Mouse (Mus musculus) heart, embryonic 10.5 days (tissue): Measurements from ENCODE around the gene Naa80. TPM values are rescaled to one million over a fixed set of nuclear protein-coding genes. Genes with fewer than 3 reads are reported as not detected.
A peak's percentile ranks its signal among the peaks of the same experiment; 100 is the strongest.
"Not testable (repeated sequence)": the region's sequence is repeated elsewhere in the genome, so short reads cannot be mapped to it uniquely, and the experiment has no call there.

Experiments used
- DNase-seq: peaks from one replicate; pipeline ENCODE4 v3.0.0-alpha.2; 2017; ENCODE audit warnings: low spot score
- H3K27ac ChIP-seq: fragments of 300-500 bp; sonication (generic); 2 replicates; pipeline ENCODE4 v1.5.1; 2016; ENCODE audit warnings: mild to moderate bottlenecking
- H3K27me3 ChIP-seq: fragments of 300-500 bp; sonication (generic); 2 replicates; pipeline ENCODE4 v1.6.1; 2016; ENCODE audit warnings: mild to moderate bottlenecking; ENCODE audit not compliant: poor library complexity, insufficient read depth, severe bottlenecking
- H3K36me3 ChIP-seq: fragments of 300-500 bp; sonication (generic); 2 replicates; pipeline ENCODE4 v1.6.1; 2016; ENCODE audit warnings: mild to moderate bottlenecking, moderate library complexity
- H3K4me1 ChIP-seq: fragments of 300-500 bp; sonication (generic); 2 replicates; pipeline ENCODE4 v1.6.1; 2016; ENCODE audit warnings: mild to moderate bottlenecking
- H3K4me3 ChIP-seq: fragments of 300-500 bp; sonication (generic); 2 replicates; pipeline ENCODE4 v1.5.1; 2016; ENCODE audit warnings: mild to moderate bottlenecking, moderate library complexity
- H3K9me3 ChIP-seq: fragments of 300-500 bp; sonication (generic); 2 replicates; pipeline ENCODE4 v1.6.1; 2016; ENCODE audit warnings: mild to moderate bottlenecking, moderate library complexity
- WGBS: fragments of 180-500 bp; shearing (Covaris S2); methylation state at CpG from one replicate; pipeline ENCODE4 v1.1.7; 2016; 5-methylcytosine and 5-hydroxymethylcytosine counted together
- polyA plus RNA-seq: library from polyadenylated mRNA; unstranded; fragments of >200 nt; fragmentation: Nextera tagmentation; extraction: Ambion mirVana; gene quantifications from 2 replicates; pipeline ENCODE4 v1.2.1, GENCODE M21; 2016

Gene Naa80
- polyA plus RNA-seq, 1 experiment from 2014 or later, result 15.3 TPM

GRCm38 (mm10) chr9:107553541-107554318 lies 25.0 kb upstream of the Naa80 start:
- Histone ChIP-seq H3K27me3 (peaks cover 38% of the 10 kb centered on the region), H3K4me3 (peak overlapping the region; percentile 84), H3K36me3 (peaks cover 24% of the 10 kb centered on the region), H3K27ac (peak overlapping the region; percentile 96), H3K4me1 (peaks cover 62% of the 10 kb centered on the region), H3K9me3 (no peaks in the 10 kb centered on the region)
- DNase-seq, result no peak
- 8% methylated on average over 37 of the region's 37 CpGs for WGBS

- H3K27me3 ChIP-seq, result peaks cover 32% of the 10 kb centered on the region
- no peaks in the 10 kb centered on the region for H3K9me3 ChIP-seq
- DNase-seq, result peak; percentile 99
- peak overlapping the region; percentile 96 for H3K27ac ChIP-seq
- H3K4me3 ChIP-seq, result peak overlapping the region; percentile 84
- peaks cover 31% of the 10 kb centered on the region for H3K36me3 ChIP-seq
- H3K4me1 ChIP-seq, result peaks cover 62% of the 10 kb centered on the region
- 0% methylated on average over 53 of the region's 53 CpGs for WGBS
These were observed 24.3 kb upstream of the Naa80 start for GRCm38 (mm10) chr9:107554319-107554825.

- under 1% methylated on average over 23 of the region's 23 CpGs for WGBS
- H3K36me3 ChIP-seq, result peaks cover 37% of the 10 kb centered on the region
- peak overlapping the region; percentile 96 for H3K27ac ChIP-seq
- no peaks in the 10 kb centered on the region for H3K9me3 ChIP-seq
- DNase-seq, result peak; percentile 87
- H3K27me3 ChIP-seq, result peaks cover 25% of the 10 kb centered on the region
- H3K4me1 ChIP-seq, result peaks cover 56% of the 10 kb centered on the region
- H3K4me3 ChIP-seq, result peak overlapping the region; percentile 84
These were observed 23.6 kb upstream of the Naa80 start for GRCm38 (mm10) chr9:107555031-107555457.

- Histone ChIP-seq H3K4me1 (peaks cover 50% of the 10 kb centered on the region), H3K36me3 (peaks cover 44% of the 10 kb centered on the region), H3K27ac (peak overlapping the region; percentile 96), H3K4me3 (peak overlapping the region; percentile 84), H3K9me3 (no peaks in the 10 kb centered on the region), H3K27me3 (peaks cover 18% of the 10 kb centered on the region)
- WGBS, result 38% methylated on average over 2 of the region's 2 CpGs
- DNase-seq, result no peak
These were observed 23.0 kb upstream of the Naa80 start for GRCm38 (mm10) chr9:107555701-107556100.

- Histone ChIP-seq H3K4me3 (peak overlapping the region; percentile 84), H3K27me3 (peaks cover 12% of the 10 kb centered on the region; the same call in 1 of the 2 replicates), H3K4me1 (peaks cover 43% of the 10 kb centered on the region), H3K36me3 (peaks cover 50% of the 10 kb centered on the region), H3K9me3 (no peaks in the 10 kb centered on the region), H3K27ac (peak overlapping the region; percentile 96; the same call in 1 of the 2 replicates)
- no peak for DNase-seq
- WGBS, result 67% methylated on average over 3 of the region's 3 CpGs
These were observed 22.3 kb upstream of the Naa80 start for GRCm38 (mm10) chr9:107556346-107556745.

GRCm38 (mm10) chr9:107563029-107563581 lies 15.6 kb upstream of the Naa80 start, which contains the start of gene Tusc2:
Gene Tusc2 (plus strand): TSS chr9:107563255.
- peaks cover 58% of the 10 kb centered on the region for H3K36me3 ChIP-seq
- peak; percentile 99 for DNase-seq
- under 1% methylated on average over 46 of the region's 46 CpGs for WGBS

GRCm38 (mm10) chr9:107565556-107565955 lies 13.1 kb upstream of the Naa80 start:
- H3K27me3 ChIP-seq, H3K4me3 ChIP-seq, DNase-seq, H3K9me3 ChIP-seq: not testable (repeated sequence)
- Histone ChIP-seq H3K27ac (peak overlapping the region; percentile 44; the same call in 1 of the 2 replicates), H3K36me3 (peaks cover 37% of the 10 kb centered on the region), H3K4me1 (peaks cover 57% of the 10 kb centered on the region)
- 47% methylated on average over 5 of the region's 5 CpGs for WGBS

More at GRCm38 (mm10) chr9:107563029-107563581, 15.6 kb upstream of the Naa80 start, which contains the start of gene Tusc2:
- Histone ChIP-seq H3K9me3 (no peaks in the 10 kb centered on the region), H3K4me1 (peaks cover 38% of the 10 kb centered on the region), H3K27me3 (no peaks in the 10 kb centered on the region), H3K27ac (peak within 1 kb of the TSS; percentile 85), H3K4me3 (peak within 1 kb of the TSS; percentile 91)

GRCm38 (mm10) chr9:107566041-107566709 lies 12.5 kb upstream of the Naa80 start:
- DNase-seq, result no peak
- Histone ChIP-seq H3K9me3 (no peaks in the 10 kb centered on the region), H3K27ac (peak overlapping the region; percentile 97), H3K27me3 (no peaks in the 10 kb centered on the region), H3K4me1 (peaks cover 63% of the 10 kb centered on the region), H3K4me3 (peak overlapping the region; percentile 81; the same call in 1 of the 2 replicates), H3K36me3 (peaks cover 37% of the 10 kb centered on the region)
- WGBS, result 54% methylated on average over 15 of the region's 15 CpGs

- H3K4me1 ChIP-seq, result peaks cover 70% of the 10 kb centered on the region
- WGBS, result 49% methylated on average over 3 of the region's 3 CpGs
- H3K27me3 ChIP-seq, result no peaks in the 10 kb centered on the region
- no peaks in the 10 kb centered on the region for H3K9me3 ChIP-seq
- no peak for DNase-seq
- peak overlapping the region; percentile 97 for H3K27ac ChIP-seq
- H3K36me3 ChIP-seq, result peaks cover 37% of the 10 kb centered on the region
- peak overlapping the region; percentile 81 for H3K4me3 ChIP-seq
These were observed 11.8 kb upstream of the Naa80 start for GRCm38 (mm10) chr9:107566855-107567254.

- H3K4me3 ChIP-seq, result peak within 1 kb of the TSS; percentile 81
- H3K27me3 ChIP-seq, result no peaks in the 10 kb centered on the region
- no peaks in the 10 kb centered on the region for H3K9me3 ChIP-seq
- H3K27ac ChIP-seq, result peak within 1 kb of the TSS; percentile 97
- WGBS, result 6% methylated on average over 18 of the region's 18 CpGs
- H3K4me1 ChIP-seq, result peaks cover 75% of the 10 kb centered on the region
- H3K36me3 ChIP-seq, result peaks cover 41% of the 10 kb centered on the region
- no peak for DNase-seq
These were observed 10.9 kb upstream of the Naa80 start, which contains the start of gene Hyal2 for GRCm38 (mm10) chr9:107567702-107568319. Gene Hyal2 (plus strand): TSS chr9:107567945.

- DNase-seq, result peak; percentile 94
- H3K36me3 ChIP-seq, result peaks cover 48% of the 10 kb centered on the region
- H3K4me3 ChIP-seq, result peak overlapping the region; percentile 81
- H3K9me3 ChIP-seq, result no peaks in the 10 kb centered on the region
- H3K27me3 ChIP-seq, result no peaks in the 10 kb centered on the region
- under 1% methylated on average over 41 of the region's 41 CpGs for WGBS
- peak overlapping the region; percentile 97 for H3K27ac ChIP-seq
- H3K4me1 ChIP-seq, result peaks cover 73% of the 10 kb centered on the region
These were observed 10.1 kb upstream of the Naa80 start for GRCm38 (mm10) chr9:107568331-107569261.
